Mouse (Mus musculus) left cerebral cortex, adult 2 months (tissue): ENCODE results near the gene Fut1. TPM values are rescaled to one million over a fixed set of nuclear protein-coding genes. Genes with fewer than 3 reads are reported as not detected.

ENCODE experiments used
- DNase-seq, 2 experiments: peaks; one replicate each; pipeline ENCODE4 v3.0.0; 2021 to 2022; ENCODE audit warnings: low spot score in 2 of 2, mixed read lengths in 1 of 2; ENCODE audit errors: extremely low spot score in 1 of 2
- H3K27ac ChIP-seq: fragments of 200-600 bp; 2 replicates; pipeline ENCODE4 v1.8.1; 2022
- H3K4me3 ChIP-seq: fragments of 200-600 bp; 2 replicates; pipeline ENCODE4 v1.8.1; 2022
- CTCF ChIP-seq: fragments of 200-600 bp; IDR thresholded peaks from 2 replicates; pipeline ENCODE4 v1.8.1; 2022; ENCODE audit warnings: antibody characterized with exemption, mild to moderate bottlenecking, moderate library complexity
- intact Hi-C: fragments of 180-260 bp; cut with DNase I; formaldehyde crosslinking; loops from one replicate; pipeline ENCODE4 v1.15.1; 2025
- total RNA-seq, 2 experiments: library from RNA; stranded (reverse); gene quantifications; 2 replicates each; pipeline ENCODE4 v1.2.3; 2021

The Fut1 gene
- total RNA-seq, 2 experiments from 2014 or later, result not detected

DNA sequence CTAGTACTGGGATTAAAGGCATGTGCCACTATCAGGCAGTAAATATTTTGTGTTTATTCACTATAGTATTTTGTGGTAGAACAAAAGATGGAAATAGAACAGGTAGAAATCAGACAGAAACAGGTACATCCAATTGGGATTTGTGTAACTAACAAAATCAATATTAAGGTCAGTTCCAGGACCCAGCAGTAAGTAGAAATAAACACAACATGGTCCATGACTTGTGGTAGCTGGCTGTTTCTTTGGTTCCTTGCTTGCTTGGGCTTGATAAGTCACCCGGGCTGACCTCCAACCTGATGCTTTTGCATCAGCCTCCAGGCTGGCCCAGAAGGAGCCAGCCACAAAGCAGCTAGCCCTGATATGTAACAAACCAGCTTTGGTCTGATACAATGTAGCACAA, 7.6 kb upstream of the Fut1 start:
- TF ChIP-seq CTCF, result no peak
- H3K4me3 ChIP-seq, result no peak overlapping the region
- DNase-seq, result no peak
- intact Hi-C loops, result no loop called here
- H3K27ac ChIP-seq, result no peak overlapping the region

DNA sequence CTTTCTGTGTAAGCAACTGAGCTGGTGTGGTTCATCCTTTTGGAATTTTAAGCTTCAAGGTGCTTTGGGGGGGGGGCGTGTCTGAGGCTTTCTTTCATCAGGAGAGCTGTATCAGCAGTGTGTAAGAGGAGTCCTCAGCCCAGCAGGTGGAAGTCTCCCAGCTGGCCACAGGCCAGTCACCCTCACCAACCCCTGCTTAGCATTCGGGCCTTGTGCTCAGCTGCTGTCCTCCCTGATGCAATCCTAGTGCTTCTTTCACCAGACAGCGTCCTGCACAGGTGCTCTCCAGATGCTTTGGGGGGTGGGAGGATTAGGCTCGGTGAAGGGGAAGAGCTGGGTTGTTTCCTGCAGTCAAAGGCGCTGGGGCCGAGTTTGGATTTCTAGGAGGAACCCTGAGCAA, 812 bp upstream of the Fut1 start:
- intact Hi-C loops, result loop anchor here (5.0 kb wide), 1 partner anchor 41 kb away; no protein-coding TSS in a partner anchor
- no peak for TF ChIP-seq CTCF
- H3K4me3 ChIP-seq, result no peak overlapping the region
- DNase-seq, result no peak
- no peak overlapping the region for H3K27ac ChIP-seq

DNA sequence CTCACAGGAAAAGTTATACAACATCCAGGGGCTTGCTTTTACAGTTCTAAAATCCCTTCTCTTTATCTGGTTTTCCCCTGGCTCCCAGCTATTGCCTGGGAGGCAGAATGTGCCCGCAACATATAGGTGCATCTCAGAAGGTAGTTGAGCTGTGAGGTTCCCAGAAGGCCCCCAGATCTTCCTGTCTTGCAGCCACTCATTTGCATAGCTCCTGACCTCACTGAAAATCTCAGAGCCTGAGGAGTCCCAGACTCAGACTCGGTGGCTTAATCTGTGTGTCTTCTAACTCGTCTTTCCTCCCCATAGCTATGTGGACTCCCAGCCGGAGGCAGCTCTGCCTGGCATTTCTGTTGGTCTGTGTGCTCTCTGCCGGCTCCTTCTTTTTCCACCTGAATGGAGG, 1.2 kb downstream of the Fut1 start:
- DNase-seq, result no peak
- H3K4me3 ChIP-seq, result no peak overlapping the region
- no peak for TF ChIP-seq CTCF
- no peak overlapping the region for H3K27ac ChIP-seq
- intact Hi-C loops, result loop anchor here (5.0 kb wide), 1 partner anchor 39 kb away; no protein-coding TSS in a partner anchor

DNA sequence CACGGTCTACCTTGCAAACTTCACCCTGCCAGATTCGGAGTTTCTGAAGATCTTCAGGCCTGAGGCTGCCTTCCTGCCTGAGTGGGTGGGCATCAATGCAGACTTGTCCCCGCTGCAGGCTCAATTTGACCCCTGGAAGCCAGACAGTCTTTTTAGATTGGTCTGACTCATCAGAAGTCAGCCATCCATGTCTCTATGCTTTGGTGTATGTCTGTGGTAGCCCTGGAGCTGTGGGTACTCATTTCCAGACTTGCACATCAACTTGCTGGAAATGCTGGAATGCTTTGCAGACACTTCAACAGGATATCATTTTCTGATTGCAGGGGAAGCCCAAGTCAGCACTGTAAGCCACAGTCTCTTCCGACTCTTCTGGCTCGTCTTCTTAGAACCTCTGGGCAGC, 2.5 kb downstream of the Fut1 start:
- TF ChIP-seq CTCF, result no peak
- H3K4me3 ChIP-seq, result no peak overlapping the region
- no peak overlapping the region for H3K27ac ChIP-seq
- DNase-seq, result no peak
- intact Hi-C loops, result loop anchor here (5.0 kb wide), 1 partner anchor 38 kb away; no protein-coding TSS in a partner anchor

DNA sequence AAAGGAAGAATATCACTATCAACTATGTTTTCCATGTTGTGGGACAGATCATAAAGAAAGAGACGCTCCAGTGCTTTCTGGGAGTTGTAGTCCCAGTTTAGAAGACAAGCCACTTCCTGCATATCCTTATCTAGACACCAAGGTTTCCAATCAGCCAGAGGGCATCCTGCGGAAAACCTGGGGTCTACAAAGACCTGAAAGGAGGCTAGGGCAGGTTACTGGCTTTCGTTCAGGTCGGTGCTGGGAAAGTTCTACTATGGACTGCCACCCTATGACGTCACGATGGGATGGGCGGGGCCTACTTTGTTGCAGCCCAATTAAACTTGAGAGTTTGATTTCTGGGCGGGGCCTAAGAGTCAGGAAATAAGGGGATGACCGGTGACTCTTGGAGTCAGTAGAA, 4.4 kb downstream of the Fut1 start, which contains the start of gene Izumo1:
TSS of gene Izumo1 (plus strand) at position 369 of the 400 bp plus-strand sequence.
- intact Hi-C loops, result no loop called here
- TF ChIP-seq CTCF, result no peak
- no peak within 1 kb of the TSS for H3K27ac ChIP-seq
- DNase-seq, result no peak
- H3K4me3 ChIP-seq, result no peak within 1 kb of the TSS

DNA sequence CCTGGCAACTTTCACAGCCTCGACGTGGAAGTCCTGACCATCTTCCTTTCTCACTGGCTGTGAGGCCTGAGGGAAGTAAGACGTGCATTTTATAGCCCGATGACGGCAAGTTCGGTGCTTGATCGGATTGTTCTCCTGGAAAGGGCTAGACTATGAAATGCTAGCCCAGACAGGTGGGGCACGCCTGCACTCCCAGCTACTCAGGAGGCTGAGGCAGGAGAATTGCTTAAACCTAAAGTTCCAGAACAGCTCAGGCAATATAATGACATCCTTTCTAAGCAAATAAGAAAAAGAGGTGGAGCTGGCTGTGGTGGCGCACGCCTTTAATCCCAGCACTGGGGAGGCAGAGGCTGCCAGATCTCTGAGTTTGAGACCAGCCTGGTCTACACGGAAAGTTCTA, 6.4 kb downstream of the Fut1 start:
- TF ChIP-seq CTCF, result no peak
- H3K27ac ChIP-seq, result no peak overlapping the region
- intact Hi-C loops, result no loop called here
- no peak for DNase-seq
- H3K4me3 ChIP-seq, result no peak overlapping the region

DNA sequence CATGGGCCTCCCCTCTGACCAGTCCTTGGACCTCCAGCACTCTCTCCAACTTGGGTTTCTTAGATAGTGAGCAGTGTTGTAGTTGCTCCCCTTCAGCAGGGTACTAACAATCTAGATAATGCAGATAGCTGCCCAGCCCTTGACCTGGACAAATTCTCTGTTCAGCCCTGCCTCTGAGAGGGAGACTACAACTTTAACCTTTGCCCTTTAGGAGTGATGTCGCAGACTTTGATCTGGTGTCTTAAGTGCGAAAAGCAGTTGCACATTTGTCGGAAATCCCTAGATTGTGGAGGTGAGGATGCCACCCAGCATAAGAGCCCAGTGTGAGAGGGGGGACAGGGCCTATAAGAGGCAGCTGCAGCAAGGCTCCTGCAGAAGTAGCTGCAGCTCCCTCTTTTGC, 7.6 kb downstream of the Fut1 start:
- DNase-seq, result no peak
- intact Hi-C loops, result no loop called here
- TF ChIP-seq CTCF, result no peak
- H3K4me3 ChIP-seq, result no peak overlapping the region
- H3K27ac ChIP-seq, result no peak overlapping the region

DNA sequence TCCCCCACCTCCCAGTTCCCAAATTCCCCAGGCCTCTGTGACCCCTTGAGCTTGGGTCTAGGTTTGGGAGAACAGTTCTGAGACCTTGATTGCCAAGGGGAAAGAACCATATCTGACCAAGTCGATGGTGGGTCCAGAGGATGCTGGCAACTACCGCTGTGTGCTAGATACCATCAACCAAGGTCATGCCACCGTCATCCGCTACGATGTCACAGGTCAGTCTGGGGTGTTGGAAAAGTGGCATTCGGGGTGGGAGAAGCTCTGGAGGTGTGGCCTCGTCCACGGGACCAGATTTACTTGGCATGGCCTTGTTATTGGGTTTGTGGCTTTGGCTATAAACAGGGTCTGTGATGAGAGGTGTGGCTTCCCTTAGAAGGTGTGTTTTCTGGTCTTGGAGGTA, 8.4 kb downstream of the Fut1 start:
- Histone ChIP-seq H3K4me3 (no peak overlapping the region), H3K27ac (no peak overlapping the region)
- TF ChIP-seq CTCF, result no peak
- intact Hi-C loops, result no loop called here
- no peak for DNase-seq

DNA sequence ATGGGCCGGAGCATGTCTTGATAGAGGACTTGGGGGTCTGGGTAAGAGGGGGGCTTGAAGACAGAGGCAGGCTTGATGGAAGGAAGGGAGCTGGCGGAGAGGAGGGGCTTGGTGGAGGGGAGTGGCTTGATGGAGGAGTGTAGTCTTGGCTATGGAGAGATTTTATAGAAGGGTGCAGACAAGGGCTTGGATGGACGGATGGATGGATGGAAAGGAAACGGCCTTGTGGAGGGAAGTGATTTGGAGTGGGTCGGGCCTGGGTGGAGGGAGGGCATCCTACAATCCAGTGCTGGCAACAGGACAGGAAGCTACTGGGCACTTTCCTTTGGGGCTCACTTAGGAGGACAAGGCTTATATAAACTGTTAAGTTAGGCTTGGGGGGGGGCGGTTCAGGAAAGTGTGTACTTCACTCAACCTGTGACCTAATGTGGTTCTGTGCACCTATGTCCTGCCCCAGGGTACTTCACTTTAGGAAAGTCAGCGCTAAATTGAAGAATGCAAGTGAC, 9.5 kb downstream of the Fut1 start:
- peak overlapping the region; percentile 21; the same call in 1 of the 2 replicates for H3K27ac ChIP-seq
- DNase-seq, result no peak
- TF ChIP-seq CTCF, result no peak
- intact Hi-C loops, result no loop called here
- no peak overlapping the region for H3K4me3 ChIP-seq

DNA sequence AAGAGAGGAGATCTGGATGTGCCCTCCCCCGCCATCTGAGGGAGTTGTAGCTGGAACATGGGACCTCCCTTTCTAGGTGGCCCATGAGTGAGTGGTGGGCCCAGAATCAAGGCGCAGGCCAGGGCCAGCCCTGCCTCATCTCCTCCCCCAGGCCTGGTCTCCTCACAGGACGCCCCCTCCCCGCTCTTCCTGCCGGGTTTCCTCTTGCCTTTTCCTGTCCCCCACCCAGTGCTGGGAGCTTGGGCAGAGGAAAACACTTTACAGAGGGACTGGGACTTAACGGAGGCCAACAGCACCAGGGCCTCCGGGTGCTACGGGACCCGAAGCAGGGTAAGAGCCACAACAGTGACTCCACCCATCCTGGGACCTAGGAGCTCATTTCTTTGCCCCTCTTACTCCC, 10.2 kb downstream of the Fut1 start, which contains the start of gene Rasip1:
TSS of gene Rasip1 (plus strand) at position 228 of the 400 bp plus-strand sequence.
- intact Hi-C loops, result no loop called here
- peak within 1 kb of the TSS; percentile 84 for H3K27ac ChIP-seq
- no peak for DNase-seq
- H3K4me3 ChIP-seq, result peak within 1 kb of the TSS; percentile 46
- no peak for TF ChIP-seq CTCF

DNA sequence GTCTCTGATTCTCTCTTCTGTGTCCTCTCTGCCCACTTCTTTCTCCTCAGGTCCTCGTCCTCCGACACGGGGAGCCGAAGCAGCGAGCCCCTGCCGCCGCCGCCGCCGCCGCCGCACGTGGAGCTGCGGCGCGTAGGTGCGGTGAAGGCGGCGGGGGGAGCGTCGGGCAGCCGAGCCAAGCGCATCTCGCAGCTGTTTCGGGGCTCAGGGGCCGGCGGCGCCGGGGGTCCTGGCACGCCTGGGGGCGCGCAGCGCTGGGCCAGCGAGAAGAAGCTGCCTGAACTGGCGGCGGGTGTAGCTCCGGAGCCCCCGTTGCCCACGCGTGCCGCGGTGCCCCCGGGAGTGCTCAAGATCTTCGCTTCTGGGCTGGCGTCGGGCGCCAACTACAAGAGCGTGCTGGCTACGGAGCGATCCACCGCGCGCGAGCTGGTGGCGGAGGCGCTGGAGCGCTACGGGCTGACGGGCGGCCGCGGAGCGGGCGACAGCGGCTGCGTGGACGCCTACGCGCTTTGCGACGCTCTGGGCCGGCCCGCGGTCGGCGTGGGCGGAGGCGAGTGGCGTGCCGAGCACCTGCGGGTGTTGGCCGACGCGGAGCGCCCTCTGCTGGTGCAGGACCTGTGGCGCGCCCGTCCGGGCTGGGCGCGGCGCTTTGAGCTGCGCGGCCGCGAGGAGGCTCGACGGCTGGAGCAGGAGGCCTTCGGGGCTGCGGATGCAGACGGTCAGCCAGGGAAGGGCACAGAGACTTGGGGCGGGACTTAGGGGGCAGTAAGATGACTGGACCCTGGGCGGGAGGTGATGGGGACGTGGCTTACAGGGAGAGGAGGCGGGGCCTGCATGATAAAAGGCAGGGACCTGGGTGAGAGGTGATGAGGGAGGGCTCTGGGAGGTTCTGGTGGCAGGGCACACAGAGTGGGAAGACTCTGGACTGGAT, 11.5 kb downstream of the Fut1 start:
- DNase-seq, result peak; percentile 87
- H3K27ac ChIP-seq, result peak overlapping the region; percentile 84
- intact Hi-C loops, result no loop called here
- peak; percentile 93 for TF ChIP-seq CTCF
- peak overlapping the region; percentile 46 for H3K4me3 ChIP-seq

DNA sequence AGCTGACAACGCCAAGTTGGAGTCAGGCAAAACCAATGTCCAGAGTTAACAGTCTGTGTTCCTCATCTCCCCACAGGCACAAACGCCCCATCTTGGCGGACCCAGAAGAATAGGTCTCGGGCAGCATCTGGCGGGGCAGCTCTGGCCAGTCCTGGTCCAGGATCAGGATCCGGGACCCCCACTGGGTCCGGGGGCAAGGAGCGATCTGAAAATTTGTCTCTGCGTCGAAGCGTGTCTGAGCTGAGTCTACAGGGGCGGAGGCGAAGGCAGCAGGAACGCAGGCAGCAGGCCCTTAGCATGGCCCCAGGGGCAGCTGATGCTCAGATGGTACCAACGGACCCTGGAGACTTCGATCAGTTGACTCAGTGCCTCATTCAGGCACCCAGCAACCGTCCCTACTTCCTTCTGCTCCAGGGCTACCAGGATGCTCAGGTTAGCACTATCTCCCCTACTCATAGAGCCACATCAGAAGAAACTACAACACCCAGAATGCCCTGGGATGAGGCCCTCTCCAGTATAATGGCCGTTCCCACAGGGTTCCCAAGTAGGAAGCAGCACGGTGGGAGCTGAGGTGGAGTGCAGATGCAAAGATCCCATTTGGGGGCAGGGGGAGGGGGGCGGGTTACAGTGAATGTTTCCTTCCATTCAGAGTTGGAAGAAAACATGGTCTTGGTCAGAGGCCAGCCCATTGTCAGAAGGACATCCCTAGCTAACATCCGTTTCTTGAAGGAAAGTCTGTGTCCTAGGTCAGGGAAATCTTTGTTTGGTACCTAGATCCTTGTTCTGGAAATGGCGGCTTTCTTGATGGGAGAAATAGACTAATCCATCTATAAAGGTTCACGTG, 13.2 kb downstream of the Fut1 start:
- Histone ChIP-seq H3K27ac (no peak overlapping the region), H3K4me3 (no peak overlapping the region)
- no peak for DNase-seq
- intact Hi-C loops, result no loop called here
- TF ChIP-seq CTCF, result no peak
